Mouse (Mus musculus): ENCODE results near the gene Tasp1.
"Not testable (repeated sequence)": the region's sequence is repeated elsewhere in the genome, so short reads cannot be mapped to it uniquely, and the experiment has no call there.

Gene Tasp1

GRCm38 (mm10) chr2:140066353-140067314 lies at the start of gene Tasp1:
TSS of gene Tasp1 (minus strand) at chr2:140066805.
- DNase-seq (ENCODE audit: low spot score): peak; percentile 83

DNA sequence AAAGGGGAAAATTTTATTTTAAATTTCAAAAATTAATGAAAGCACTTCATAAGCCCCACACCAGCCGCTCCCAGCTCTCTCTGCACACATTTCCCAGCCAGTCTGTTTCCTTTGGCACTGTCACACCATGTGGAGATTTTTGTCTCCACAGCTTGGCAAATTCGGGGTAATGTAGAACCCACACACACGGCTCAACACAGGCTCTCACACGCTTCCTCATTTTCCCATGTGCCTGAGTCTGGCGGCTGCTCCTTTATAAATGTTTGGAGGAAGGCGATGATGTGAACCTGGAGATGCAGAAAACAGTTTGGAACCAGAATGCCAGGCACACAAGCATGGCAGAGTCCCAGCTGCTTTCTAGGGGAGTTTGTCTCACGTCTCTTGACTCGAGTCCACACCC lies 47.2 kb upstream of the Tasp1 start:
- DNase-seq (ENCODE audit: low spot score): no peak

- no peak for DNase-seq (ENCODE audit: low spot score)
These were observed 42.3 kb upstream of the Tasp1 start for GRCm38 (mm10) chr2:140108945-140109344.

- DNase-seq (ENCODE audit: low spot score): no peak
These were observed 41.0 kb upstream of the Tasp1 start for GRCm38 (mm10) chr2:140107641-140108040.

DNA sequence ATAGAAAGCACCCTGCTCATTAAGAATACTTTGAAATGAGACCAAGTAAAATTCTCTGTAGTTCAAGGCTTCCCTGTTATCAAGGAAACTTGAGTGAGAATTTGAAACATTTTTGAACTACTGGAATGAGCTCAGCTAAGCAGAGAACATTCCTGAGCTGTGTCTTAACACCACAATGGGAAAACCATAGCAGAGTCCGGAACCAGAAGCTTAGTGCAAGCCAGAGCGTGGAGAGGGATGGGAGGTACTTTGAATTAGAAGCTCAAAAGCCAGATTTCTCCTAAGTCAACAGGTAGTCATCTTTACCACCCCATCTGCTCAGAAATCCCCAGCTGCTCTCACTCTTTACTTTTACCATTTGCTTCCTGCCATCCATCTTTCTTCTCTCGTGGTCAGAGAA lies 38.3 kb upstream of the Tasp1 start:
- no peak for DNase-seq (ENCODE audit: low spot score)

DNA sequence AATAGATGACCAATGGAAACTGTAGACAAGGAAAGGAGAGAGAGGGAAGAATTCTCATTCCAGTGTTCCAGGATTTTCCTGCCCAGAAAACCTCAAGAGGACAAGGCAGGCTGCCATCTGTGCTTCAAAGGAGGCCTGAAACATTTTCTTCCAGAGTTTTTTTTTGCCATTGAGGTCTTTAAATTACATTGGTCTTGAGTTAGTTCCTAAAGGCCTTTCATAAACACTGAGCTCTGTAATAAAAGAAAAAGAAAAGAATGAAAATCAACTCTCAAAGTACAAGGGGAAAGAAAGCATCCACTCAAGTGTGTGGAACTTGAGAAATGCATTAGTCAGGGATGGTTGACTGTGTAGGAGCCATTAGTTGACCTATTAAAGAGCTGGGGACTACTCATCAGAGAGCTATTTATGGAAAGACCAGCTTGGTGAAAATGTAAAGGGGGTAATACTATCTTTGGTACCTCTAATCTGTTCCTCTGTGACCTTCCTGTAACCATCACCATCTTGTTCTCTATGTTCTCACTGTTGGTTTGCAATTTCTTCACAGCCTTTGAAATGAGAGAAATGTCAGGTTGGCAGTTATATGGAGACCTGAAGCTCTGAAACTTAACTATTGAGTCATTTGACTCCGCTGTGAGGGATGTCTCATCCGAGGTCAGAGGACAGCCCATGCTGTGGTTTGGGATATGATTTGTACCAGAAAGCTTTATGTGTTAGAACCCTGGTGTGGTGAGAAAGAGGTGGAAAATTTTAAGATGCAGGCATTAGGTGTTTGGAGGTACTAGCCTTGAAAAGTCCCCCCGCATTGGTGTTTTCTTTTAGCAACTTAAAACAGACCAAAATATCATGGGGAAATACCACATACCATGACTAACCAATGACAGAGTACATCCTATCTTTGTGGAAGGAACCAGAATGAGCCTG lies 34.2 kb upstream of the Tasp1 start:
- no peak for DNase-seq (ENCODE audit: low spot score)

GRCm38 (mm10) chr2:140099971-140100370 lies 33.4 kb upstream of the Tasp1 start:
- DNase-seq (ENCODE audit: low spot score): no peak

GRCm38 (mm10) chr2:140097131-140097591 lies 30.6 kb upstream of the Tasp1 start:
- no peak for DNase-seq (ENCODE audit: low spot score)

GRCm38 (mm10) chr2:140096034-140096433 lies 29.4 kb upstream of the Tasp1 start:
- no peak for DNase-seq (ENCODE audit: low spot score)

DNA sequence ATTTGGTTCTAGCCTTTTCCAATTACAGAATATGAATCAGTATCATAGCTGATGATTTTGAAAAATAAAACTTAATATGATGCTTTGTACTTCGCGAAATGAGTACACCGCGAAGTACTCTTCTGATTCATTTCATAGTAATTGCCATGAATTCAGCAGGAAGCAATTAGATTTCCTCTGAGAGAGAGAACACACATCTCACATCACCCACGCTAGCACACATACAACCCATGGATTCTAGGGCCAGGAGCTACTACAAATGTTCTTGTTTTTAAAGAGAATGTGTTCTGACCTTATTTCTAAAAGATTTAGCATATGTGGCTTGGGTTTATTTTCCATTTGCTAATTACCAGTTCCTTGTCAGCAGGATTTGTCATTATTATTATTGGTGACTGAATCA lies 26.8 kb upstream of the Tasp1 start:
- DNase-seq (ENCODE audit: low spot score): no peak

- DNase-seq (ENCODE audit: low spot score): no peak
These were observed 17.6 kb upstream of the Tasp1 start for GRCm38 (mm10) chr2:140084245-140084644.

DNA sequence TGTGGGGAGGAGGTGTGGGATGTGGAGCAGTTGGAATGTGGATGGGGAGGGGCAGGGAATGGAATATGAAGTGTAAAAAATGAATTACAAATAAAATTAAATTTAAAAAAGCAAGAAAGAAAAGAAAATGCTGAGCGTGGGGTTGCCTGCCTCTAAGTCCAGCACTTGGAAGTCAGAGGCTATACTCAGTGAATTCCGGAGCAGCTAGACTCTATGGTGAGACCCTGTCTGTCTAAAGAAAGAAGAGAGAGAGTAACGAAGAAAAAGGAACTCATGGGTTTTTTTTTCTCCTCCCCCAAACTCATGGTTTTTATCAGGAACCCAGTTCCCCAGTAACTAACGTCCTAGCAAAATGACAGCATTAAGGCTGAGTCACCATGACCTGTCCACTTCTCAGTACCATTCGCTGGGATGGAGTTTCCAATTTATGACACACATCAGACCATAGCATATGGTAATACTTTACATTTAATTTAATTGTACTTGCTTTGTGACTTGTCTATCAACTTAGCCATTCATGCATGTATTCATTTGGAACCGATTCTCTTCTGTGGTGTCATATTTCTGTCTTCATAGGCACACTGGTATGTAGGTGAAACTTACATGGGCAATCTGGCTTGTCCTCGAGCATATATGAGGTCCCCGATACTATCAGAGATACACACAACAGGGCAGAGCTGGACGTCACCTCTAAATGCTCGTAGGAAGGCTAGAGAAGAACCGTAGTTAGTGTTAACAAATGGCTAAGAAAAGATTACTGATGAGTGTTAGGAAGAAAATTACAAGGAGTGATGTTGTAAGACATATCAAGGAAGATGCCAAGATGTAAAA lies 14.4 kb upstream of the Tasp1 start:
- no peak for DNase-seq (ENCODE audit: low spot score)

DNA sequence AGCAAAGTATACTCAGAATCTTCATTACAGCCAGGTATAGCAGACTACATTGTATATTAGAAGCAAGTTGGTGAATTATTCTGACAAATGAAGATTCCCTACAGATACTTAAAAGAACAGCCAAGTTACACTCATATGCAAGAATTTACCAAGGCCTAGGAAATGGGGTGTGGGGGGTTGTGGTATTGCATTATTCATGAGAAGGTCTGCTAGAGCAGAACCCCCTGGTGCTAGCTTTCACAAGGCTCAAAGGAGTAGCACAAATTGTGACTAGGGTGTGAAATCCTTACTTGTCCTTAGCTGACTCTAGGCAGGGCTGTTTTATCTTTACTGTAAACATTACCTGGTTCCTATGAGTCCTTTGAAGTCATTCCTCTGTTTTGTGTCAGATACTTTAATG lies 12.7 kb upstream of the Tasp1 start:
- DNase-seq (ENCODE audit: low spot score): not testable (repeated sequence)

DNA sequence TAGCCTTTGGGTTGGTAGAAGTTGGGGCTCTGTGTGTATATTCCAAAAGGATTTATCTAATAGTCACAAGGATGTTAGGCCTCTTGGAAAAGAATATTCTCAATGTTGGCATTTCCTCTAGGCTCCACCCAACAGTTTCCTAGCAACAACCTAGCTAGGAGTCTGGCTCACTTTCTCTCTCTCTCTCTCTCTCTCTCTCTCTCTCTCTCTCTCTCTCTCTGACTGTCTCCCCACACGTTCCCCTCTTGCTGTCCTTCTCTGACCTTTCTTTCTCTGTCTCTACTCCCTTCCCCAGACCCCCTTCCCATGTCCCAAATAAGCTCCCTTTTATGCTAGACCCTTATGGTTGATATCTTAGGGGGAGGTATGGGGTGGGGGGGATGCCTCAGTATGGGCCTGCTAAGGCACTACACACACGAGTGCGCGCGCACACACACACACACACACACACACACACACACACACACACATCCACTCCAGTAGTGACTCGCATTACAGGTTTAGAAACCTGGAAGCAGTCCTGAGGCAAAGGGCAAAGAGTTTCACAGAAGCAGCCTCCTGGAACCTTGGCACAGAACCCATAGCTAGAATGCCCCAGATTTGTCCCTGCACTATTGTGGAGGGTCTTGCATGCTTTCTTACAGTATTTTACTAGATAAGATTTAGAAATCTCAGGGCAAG lies 12.1 kb upstream of the Tasp1 start:
- DNase-seq (ENCODE audit: low spot score): no peak

DNA sequence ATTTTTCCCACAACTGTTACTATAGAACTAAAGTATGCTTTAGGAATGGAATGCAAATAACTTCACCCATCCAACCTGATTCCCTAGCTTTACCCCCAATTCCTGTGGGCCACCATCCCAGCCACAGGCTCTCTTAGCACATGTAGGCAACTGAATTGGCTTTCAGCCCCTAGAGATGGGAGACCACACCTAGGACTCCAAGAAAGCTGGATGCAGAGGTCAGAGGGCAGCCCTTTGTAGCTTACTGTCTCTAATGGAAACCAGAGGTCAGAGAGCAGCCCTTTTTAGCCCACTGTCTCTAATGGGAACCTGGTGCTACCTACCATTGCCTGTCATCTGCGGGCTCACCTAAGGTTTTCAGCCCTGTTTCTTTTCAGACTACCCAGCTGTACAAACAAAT lies 10.9 kb upstream of the Tasp1 start:
- no peak for DNase-seq (ENCODE audit: low spot score)

GRCm38 (mm10) chr2:140075150-140075549 lies 8.5 kb upstream of the Tasp1 start:
- no peak for DNase-seq (ENCODE audit: low spot score)

- DNase-seq (ENCODE audit: low spot score): no peak
These were observed 911 bp upstream of the Tasp1 start for GRCm38 (mm10) chr2:140067516-140067915.

DNA sequence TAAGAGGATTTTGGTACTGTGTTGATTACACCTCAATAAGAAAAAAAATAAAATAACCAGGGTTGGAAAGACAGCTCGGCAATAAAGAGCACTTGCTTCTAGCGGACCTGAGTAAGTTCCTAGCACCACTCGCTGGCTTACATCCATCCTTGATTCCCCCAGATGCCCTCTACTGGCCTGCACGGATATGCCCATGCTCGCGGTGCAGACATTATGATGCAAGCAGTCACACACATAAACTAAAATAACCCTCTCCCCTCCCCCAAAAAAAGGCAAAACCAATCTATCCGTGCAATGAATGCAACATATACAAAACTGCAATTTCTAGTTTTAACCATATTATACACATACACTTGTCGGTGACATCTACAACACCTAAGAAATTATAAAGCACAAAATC lies 929 bp downstream of the Tasp1 start:
- no peak for DNase-seq (ENCODE audit: low spot score)

- DNase-seq (ENCODE audit: low spot score): no peak
These were observed 5.1 kb downstream of the Tasp1 start for GRCm38 (mm10) chr2:140061481-140061880.

- no peak for DNase-seq (ENCODE audit: low spot score)
These were observed 6.3 kb downstream of the Tasp1 start for GRCm38 (mm10) chr2:140060092-140060867.

Data from urinary bladder, postnatal 25 days (tissue).